Mouse (Mus musculus): ENCODE results near the gene Dst. TPM values are rescaled to one million over a fixed set of nuclear protein-coding genes. Genes with fewer than 3 reads are reported as not detected.

Dst gene
- polyA plus RNA-seq, 1 experiment from 2014 or later = 5.9 TPM

DNA sequence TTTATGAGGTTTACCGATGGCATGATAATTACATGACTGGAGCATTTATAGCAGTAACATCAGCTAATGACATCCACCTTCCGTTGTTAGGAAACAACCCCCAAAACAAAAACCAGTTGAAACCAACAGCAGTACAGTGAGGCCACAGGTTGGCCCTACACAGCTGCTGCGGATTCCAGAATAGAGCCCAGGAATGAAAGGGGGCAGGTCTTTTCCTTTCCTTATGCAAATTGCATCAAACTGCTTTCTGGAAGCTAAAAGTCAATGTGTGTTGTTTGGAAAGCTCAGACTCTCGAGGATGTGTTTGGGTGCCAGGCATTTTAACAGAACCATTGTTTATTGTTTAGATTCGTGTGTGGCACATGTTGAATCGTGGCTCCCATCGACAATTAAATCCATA is 248.0 kb downstream of the Dst start:
- no peaks in the 10 kb centered on the region for H3K36me3 ChIP-seq (replicated peaks)
- H3K9ac ChIP-seq = no peak overlapping the region
- H3K4me1 ChIP-seq (replicated peaks) = no peaks in the 10 kb centered on the region
- no peaks in the 10 kb centered on the region for H3K27me3 ChIP-seq
- no peaks in the 10 kb centered on the region for H3K9me3 ChIP-seq (replicated peaks)
- WGBS (ENCODE audit: insufficient replicate concordance) = 64% methylated on average over 7 of the region's 7 CpGs
- H3K4me3 ChIP-seq (replicated peaks) = no peak overlapping the region
- no peak overlapping the region for H3K27ac ChIP-seq (replicated peaks)
- ATAC-seq (ENCODE audit: insufficient read depth) = no peak
- H3K4me2 ChIP-seq = no peak overlapping the region

DNA sequence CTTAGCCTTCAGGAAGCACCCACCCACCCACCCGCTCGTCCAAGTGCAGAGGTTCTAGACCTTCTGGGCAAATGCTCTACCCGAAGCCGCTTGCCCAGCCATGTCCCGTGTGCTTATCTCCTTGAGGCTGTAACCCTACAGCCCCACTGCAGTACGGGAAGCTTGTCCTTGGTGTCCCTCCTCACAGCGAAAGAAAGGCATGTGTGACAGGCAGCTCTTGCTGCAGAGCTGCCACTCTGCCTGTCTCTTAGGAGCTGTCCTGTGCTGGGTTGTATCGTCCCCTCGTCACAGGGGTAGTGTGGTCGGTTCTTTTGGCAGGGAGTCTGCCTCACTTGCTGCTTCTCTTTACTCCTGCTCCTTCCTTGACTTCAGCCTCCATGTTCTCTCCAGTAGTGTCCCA is 249.7 kb downstream of the Dst start:
- no peaks in the 10 kb centered on the region for H3K27me3 ChIP-seq
- 59% methylated on average over 10 of the region's 10 CpGs for WGBS (ENCODE audit: insufficient replicate concordance)
- H3K27ac ChIP-seq (replicated peaks) = no peak overlapping the region
- no peak overlapping the region for H3K9ac ChIP-seq
- H3K4me3 ChIP-seq (replicated peaks) = no peak overlapping the region
- no peak overlapping the region for H3K4me2 ChIP-seq
- H3K36me3 ChIP-seq (replicated peaks) = no peaks in the 10 kb centered on the region
- H3K4me1 ChIP-seq (replicated peaks) = no peaks in the 10 kb centered on the region
- no peaks in the 10 kb centered on the region for H3K9me3 ChIP-seq (replicated peaks)
- ATAC-seq (ENCODE audit: insufficient read depth) = no peak

DNA sequence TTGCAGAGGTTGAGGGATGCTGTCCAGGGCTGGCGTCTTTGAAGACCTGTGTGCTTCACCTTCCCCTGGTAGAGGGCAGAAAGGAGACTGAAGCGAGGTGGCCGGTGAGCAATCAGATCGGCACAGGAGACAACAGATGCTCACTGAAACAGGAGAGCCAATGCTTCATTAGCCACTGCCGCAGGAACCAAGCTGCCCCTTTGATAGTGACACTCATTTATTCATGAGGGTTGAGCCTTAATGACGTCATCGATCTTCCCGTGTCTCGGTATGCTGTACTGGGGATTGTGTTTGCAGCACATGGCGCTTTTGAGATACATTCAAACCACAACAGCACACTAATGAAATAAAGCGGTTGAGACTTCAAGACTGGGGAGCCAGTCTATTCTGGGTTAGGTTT is 250.8 kb downstream of the Dst start:
- H3K27me3 ChIP-seq = no peaks in the 10 kb centered on the region
- H3K27ac ChIP-seq (replicated peaks) = no peak overlapping the region

DNA sequence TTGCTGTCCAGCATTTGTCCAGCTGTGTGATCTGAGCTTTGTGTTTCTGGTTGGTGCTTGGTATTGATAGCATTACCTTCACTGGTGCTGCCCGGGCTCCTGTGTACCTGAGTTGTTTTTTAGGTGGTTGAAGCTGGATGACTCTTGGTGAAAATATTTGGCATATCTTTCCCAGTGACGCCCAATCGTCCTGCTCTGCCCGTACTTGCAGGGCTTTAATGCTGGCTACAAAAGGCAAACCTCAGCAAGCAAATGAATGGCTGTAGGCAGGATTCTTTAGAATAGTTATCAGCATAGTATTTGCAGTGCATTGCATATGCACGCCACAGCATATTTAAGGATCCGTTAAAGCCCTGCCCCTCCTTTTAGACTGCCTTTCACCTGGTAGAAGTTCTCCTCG is 251.9 kb downstream of the Dst start:
- Histone ChIP-seq H3K9ac (no peak overlapping the region), H3K27ac (replicated peaks) (no peak overlapping the region), H3K4me2 (no peak overlapping the region), H3K27me3 (no peaks in the 10 kb centered on the region), H3K4me3 (replicated peaks) (no peak overlapping the region), H3K36me3 (replicated peaks) (0 out of 2 replicates have a peak, but pooled peaks cover 3% of the 10 kb centered on the region), H3K4me1 (replicated peaks) (no peaks in the 10 kb centered on the region), H3K9me3 (replicated peaks) (no peaks in the 10 kb centered on the region)
- WGBS (ENCODE audit: insufficient replicate concordance) = 70% methylated on average over 7 of the region's 7 CpGs
- ATAC-seq (ENCODE audit: insufficient read depth) = no peak

More for the DNA sequence above, 250.8 kb downstream of the Dst start:
- no peak for ATAC-seq (ENCODE audit: insufficient read depth)
- Histone ChIP-seq H3K9me3 (replicated peaks) (no peaks in the 10 kb centered on the region), H3K4me3 (replicated peaks) (no peak overlapping the region), H3K4me1 (replicated peaks) (no peaks in the 10 kb centered on the region), H3K9ac (no peak overlapping the region), H3K4me2 (no peak overlapping the region), H3K36me3 (replicated peaks) (no peaks in the 10 kb centered on the region)
- 71% methylated on average over 11 of the region's 11 CpGs for WGBS (ENCODE audit: insufficient replicate concordance)

DNA sequence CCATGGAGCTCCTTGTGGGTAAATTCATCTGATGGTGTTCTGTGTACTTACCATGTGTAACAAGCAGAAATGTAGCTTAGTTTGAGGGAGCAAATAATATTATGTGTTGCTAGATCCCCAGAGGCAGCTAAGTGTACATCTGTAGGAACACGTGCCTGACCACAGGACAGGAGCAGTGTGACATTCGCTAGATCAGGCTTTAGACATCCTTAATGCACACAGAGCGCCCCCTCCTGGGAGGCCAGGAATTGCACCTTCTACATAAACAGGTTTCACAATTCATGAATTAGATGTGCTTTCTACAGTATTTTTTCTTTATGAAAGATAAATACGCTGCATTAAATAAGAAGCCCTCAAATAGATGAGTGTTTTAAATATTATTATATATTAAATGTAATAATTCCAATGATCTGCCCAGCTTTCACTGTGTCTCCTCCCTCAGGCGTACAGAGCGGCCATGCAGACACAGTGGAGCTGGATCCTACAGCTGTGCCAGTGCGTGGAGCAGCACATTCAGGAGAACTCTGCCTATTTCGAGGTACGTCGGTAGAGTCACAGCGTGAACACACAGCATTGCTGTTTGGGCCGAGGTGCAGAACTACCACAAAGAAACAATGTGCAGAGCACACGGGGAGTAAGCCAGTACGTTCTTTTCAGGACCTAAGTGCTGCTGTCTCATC is 256.7 kb downstream of the Dst start:
- ATAC-seq (ENCODE audit: insufficient read depth) = no peak
- 51% methylated on average over 14 of the region's 14 CpGs for whole genome bisulfite sequencing (ENCODE audit: insufficient replicate concordance)

DNA sequence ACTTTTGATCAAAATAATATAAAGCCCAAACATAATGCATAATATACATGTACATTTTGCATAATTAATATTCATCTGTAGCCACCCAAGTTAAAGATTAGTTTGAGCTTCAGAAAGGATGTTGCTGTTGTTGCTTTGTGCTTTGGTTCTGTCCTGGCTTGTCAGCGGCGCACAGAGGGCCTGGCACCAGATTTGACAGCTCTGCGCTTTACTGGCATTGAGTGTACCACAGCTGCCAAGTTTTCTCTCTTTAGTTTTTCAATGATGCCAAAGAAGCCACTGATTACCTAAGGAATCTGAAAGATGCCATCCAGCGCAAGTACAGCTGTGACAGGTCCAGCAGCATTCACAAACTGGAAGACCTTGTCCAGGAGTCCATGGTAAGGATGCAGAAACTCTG is 257.9 kb downstream of the Dst start:
- Histone ChIP-seq H3K27ac (replicated peaks) (no peak overlapping the region), H3K9ac (no peak overlapping the region), H3K4me2 (no peak overlapping the region), H3K4me1 (replicated peaks) (no peaks in the 10 kb centered on the region), H3K36me3 (replicated peaks) (peaks cover 21% of the 10 kb centered on the region; the same call in 1 of the 2 replicates), H3K27me3 (no peaks in the 10 kb centered on the region), H3K9me3 (replicated peaks) (no peaks in the 10 kb centered on the region), H3K4me3 (replicated peaks) (no peak overlapping the region)
- 78% methylated on average over 4 of the region's 4 CpGs for WGBS (ENCODE audit: insufficient replicate concordance)
- ATAC-seq (ENCODE audit: insufficient read depth) = no peak

More for the DNA sequence above, 256.7 kb downstream of the Dst start:
- Histone ChIP-seq H3K4me2 (no peak overlapping the region), H3K4me3 (replicated peaks) (no peak overlapping the region), H3K9ac (no peak overlapping the region), H3K36me3 (replicated peaks) (0 out of 2 replicates have a peak, but pooled peaks cover 15% of the 10 kb centered on the region), H3K27ac (replicated peaks) (no peak overlapping the region), H3K27me3 (no peaks in the 10 kb centered on the region), H3K9me3 (replicated peaks) (no peaks in the 10 kb centered on the region), H3K4me1 (replicated peaks) (no peaks in the 10 kb centered on the region)

DNA sequence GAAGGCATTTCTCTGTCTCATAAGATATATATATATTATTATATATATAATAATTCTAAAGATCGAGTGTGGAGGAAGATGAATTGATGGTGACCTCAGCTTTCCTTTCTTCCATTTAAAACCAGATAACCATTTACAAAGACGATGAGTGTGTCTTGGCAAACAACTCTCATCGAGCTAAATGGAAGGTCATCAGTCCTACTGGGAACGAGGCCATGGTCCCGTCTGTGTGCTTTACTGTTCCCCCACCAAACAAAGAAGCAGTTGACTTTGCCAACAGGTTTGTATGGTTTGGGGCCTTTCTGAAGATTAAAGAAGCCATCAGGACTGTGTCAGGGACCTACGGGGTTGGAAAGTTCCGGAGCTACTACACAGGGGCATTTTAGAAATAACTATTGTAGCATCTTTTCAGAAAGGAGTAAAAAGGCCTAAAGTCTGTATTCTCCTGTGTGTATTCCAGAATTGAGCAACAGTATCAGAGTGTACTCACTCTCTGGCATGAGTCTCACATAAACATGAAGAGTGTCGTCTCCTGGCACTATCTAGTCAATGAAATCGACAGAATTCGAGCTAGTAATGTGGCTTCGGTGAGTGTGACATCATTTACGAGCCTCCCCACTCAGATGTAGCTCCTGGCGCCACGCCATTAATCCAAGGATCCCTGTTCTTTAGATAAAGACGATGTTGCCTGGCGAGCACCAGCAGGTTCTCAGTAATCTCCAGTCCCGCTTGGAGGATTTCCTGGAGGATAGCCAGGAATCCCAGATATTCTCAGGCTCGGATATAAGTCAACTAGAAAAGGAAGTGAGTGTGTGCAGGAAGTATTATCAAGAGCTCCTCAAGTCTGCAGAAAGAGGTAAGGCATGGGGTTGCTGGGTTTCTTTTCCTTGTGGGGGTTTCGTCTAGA is 259.4 kb downstream of the Dst start:
- H3K36me3 ChIP-seq (replicated peaks) = peaks cover 26% of the 10 kb centered on the region; the same call in 1 of the 2 replicates
- no peaks in the 10 kb centered on the region for H3K27me3 ChIP-seq
- WGBS (ENCODE audit: insufficient replicate concordance) = 66% methylated on average over 19 of the region's 19 CpGs
- ATAC-seq (ENCODE audit: insufficient read depth) = no peak
- no peak overlapping the region for H3K27ac ChIP-seq (replicated peaks)
- H3K9me3 ChIP-seq (replicated peaks) = no peaks in the 10 kb centered on the region
- H3K4me3 ChIP-seq (replicated peaks) = no peak overlapping the region
- H3K9ac ChIP-seq = no peak overlapping the region
- no peaks in the 10 kb centered on the region for H3K4me1 ChIP-seq (replicated peaks)
- no peak overlapping the region for H3K4me2 ChIP-seq

DNA sequence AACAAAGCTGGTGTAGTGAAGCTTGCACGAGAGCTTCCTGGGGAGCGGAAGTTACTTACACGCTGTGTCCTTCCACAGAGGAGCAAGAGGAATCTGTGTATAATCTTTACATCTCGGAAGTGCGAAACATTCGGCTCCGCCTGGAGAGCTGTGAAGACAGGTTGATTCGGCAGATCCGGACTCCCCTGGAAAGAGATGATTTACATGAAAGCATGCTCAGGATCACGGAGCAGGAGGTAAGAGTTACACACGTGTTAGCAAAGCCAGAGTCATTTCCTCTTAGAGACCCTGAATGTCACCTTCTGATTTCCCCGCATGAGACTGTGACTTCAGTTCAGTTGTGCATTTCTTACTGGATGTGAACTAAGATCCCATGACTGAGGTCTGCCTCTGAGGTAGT is 261.1 kb downstream of the Dst start:
- 75% methylated on average over 12 of the region's 12 CpGs for WGBS (ENCODE audit: insufficient replicate concordance)
- Histone ChIP-seq H3K27ac (replicated peaks) (no peak overlapping the region), H3K36me3 (replicated peaks) (peaks cover 33% of the 10 kb centered on the region; the same call in 1 of the 2 replicates)

DNA sequence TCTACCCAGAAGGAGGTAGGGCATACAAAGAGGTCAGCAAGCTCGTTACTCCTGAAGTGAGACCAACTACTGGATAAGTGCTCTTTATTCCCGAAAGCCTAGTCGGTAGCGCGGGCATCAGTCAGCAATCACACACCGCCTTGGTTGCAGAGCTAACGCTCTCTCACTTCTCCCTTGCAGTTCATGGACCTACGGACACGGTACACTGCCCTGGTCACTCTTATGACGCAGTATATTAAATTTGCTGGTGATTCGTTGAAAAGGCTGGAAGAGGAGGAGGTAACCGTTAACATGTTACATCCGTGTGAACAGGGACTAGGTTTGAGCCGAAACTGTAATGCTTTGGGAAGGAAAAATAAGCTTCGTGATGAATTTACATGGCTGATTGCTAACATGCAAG is 266.5 kb downstream of the Dst start:
- Histone ChIP-seq H3K9ac (no peak overlapping the region), H3K27ac (replicated peaks) (no peak overlapping the region), H3K36me3 (replicated peaks) (peaks cover 28% of the 10 kb centered on the region), H3K27me3 (no peaks in the 10 kb centered on the region), H3K4me2 (no peak overlapping the region), H3K9me3 (replicated peaks) (no peaks in the 10 kb centered on the region), H3K4me1 (replicated peaks) (no peaks in the 10 kb centered on the region), H3K4me3 (replicated peaks) (no peak overlapping the region)
- no peak for ATAC-seq (ENCODE audit: insufficient read depth)
- 82% methylated on average over 15 of the region's 15 CpGs for WGBS (ENCODE audit: insufficient replicate concordance)

More for the DNA sequence above, 261.1 kb downstream of the Dst start:
- no peaks in the 10 kb centered on the region for H3K9me3 ChIP-seq (replicated peaks)
- no peak overlapping the region for H3K4me3 ChIP-seq (replicated peaks)
- no peak for ATAC-seq (ENCODE audit: insufficient read depth)
- no peak overlapping the region for H3K9ac ChIP-seq
- H3K4me1 ChIP-seq (replicated peaks) = no peaks in the 10 kb centered on the region
- H3K27me3 ChIP-seq = no peaks in the 10 kb centered on the region
- H3K4me2 ChIP-seq = no peak overlapping the region

DNA sequence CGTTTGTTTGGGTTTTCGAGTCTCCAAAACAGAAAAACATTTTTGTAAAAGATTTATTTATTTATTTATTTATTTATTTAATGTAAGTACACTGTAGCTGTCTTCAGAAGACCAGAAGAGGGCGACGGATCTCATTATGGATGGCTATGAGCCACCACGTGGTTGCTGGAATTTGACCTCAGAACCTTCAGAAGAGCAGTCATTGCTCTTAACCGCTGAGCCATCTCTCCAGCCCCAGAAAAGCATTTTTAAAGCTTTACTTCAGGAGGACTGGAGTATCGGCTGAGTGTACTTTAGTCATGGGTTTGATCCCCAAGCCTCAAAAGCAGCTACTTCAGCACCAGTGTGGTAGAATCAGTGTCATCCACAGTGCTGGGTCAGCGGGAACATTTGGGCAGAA is 266.9 kb downstream of the Dst start:
- Histone ChIP-seq H3K4me2 (no peak overlapping the region), H3K9ac (no peak overlapping the region), H3K4me3 (replicated peaks) (no peak overlapping the region), H3K27me3 (no peaks in the 10 kb centered on the region), H3K36me3 (replicated peaks) (peaks cover 24% of the 10 kb centered on the region), H3K27ac (replicated peaks) (no peak overlapping the region), H3K9me3 (replicated peaks) (no peaks in the 10 kb centered on the region), H3K4me1 (replicated peaks) (no peaks in the 10 kb centered on the region)
- ATAC-seq (ENCODE audit: insufficient read depth) = no peak
- WGBS (ENCODE audit: insufficient replicate concordance) = 71% methylated on average over 8 of the region's 8 CpGs

DNA sequence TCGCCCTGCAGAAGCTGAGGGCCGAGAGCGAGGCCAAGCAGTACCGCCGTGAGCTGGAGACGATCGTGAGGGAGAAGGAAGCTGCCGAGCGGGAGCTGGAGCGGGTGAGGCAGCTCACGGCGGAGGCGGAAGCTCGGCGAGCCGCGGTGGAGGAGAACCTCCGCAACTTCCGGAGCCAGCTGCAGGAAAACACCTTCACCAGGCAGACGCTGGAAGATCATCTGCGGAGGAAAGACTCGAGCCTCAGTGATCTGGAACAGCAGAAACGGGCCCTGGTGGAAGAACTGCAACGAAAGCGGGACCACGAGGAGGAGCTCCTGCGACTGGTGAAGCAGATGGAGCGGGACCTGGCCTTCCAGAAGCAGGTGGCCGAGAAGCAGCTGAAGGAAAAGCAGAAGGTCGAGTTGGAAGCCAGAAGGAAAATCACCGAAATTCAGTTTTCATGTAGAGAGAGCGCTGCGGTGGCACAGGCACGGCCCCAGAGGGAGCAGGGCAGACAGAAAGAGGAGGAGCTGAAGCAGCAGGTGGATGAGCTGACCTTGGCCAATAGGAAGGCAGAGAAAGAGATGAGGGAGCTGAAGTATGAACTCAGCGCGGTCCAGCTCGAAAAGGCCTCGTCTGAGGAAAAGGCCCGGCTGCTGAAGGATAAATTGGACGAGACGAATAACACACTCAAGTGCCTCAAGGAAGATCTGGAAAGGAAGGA is 270.1 kb downstream of the Dst start:
- H3K4me1 ChIP-seq (replicated peaks) = no peaks in the 10 kb centered on the region
- ATAC-seq (ENCODE audit: insufficient read depth) = no peak
- peak overlapping the region; percentile 6; the same call in 1 of the 2 replicates for H3K4me2 ChIP-seq
- no peaks in the 10 kb centered on the region for H3K27me3 ChIP-seq
- H3K9me3 ChIP-seq (replicated peaks) = no peaks in the 10 kb centered on the region
- 75% methylated on average over 41 of the region's 41 CpGs for WGBS (ENCODE audit: insufficient replicate concordance)
- H3K4me3 ChIP-seq (replicated peaks) = no peak overlapping the region
- peaks cover 10% of the 10 kb centered on the region for H3K36me3 ChIP-seq (replicated peaks)
- no peak overlapping the region for H3K27ac ChIP-seq (replicated peaks)
- H3K9ac ChIP-seq = no peak overlapping the region

Data from liver, embryonic 15.5 days (tissue).